Mouse (Mus musculus): ENCODE results near the gene Tcp1. TPM values are rescaled to one million over a fixed set of nuclear protein-coding genes. Genes with fewer than 3 reads are reported as not detected.

The Tcp1 gene
- total and polyA plus RNA-seq, 3 experiments = 485 to 1,425 (median 570) TPM

GRCm38 (mm10) chr17:12909361-12910280 is 5.9 kb upstream of the Tcp1 start, which contains the start of gene Pnldc1:
Gene Pnldc1, minus strand, starts transcription at chr17:12910230.
- H3K79me2 ChIP-seq (ENCODE audit: control insufficient read depth, insufficient read depth, low read length, poor library complexity) = peaks cover 7% of the 10 kb centered on the region
- H3K4me1 ChIP-seq (ENCODE audit: control insufficient read depth in 1 of 2, insufficient read depth in 2 of 2, low read length in 2 of 2) = 0 out of 4 replicates have a peak, but pooled peaks cover 0 to under 1% of the 10 kb centered on the region in 2 experiments
- no peaks in the 10 kb centered on the region for H3K27me3 ChIP-seq (ENCODE audit: control insufficient read depth in 1 of 2, insufficient read depth in 2 of 2, low read length in 2 of 2)
- H3K9me3 ChIP-seq (replicated peaks; ENCODE audit: insufficient read depth, low read length) = no peaks in the 10 kb centered on the region
- H3K9ac ChIP-seq (ENCODE audit: control insufficient read depth, low read depth, low read length, poor library complexity, severe bottlenecking) = no peak within 1 kb of the TSS
- no peak within 1 kb of the TSS for H3K27ac ChIP-seq (ENCODE audit: control insufficient read depth, low read depth, low read length)
- no peak for DNase-seq (ENCODE audit: low read depth, low spot score)
- peaks cover 5 to 6% of the 10 kb centered on the region in 2 experiments; a peak in 3 of 4 replicates for H3K36me3 ChIP-seq (ENCODE audit: control insufficient read depth in 1 of 2, insufficient read depth in 2 of 2, low read length in 2 of 2)
- no peak within 1 kb of the TSS for H3K4me3 ChIP-seq (ENCODE audit: control insufficient read depth in 1 of 2, insufficient read depth in 1 of 2, low read depth in 2 of 2, low read length in 2 of 2)
- TF ChIP-seq MAX (IDR thresholded peaks at IDR 0.05; ENCODE audit: low read length) (no peak), POLR2AphosphoS2 (IDR thresholded peaks at IDR 0.05; ENCODE audit: low read length) (0 out of 2 replicates have a peak, but pooled peaks have one; percentile 8), UBTF (IDR thresholded peaks at IDR 0.05; ENCODE audit: borderline replicate concordance, insufficient read depth, low read depth, low read length) (no peak), ETS1 (IDR thresholded peaks at IDR 0.05; ENCODE audit: low read depth, low read length) (no peak)

GRCm38 (mm10) chr17:12910391-12910790 is 5.1 kb upstream of the Tcp1 start:
- H3K4me1 ChIP-seq (ENCODE audit: control insufficient read depth in 1 of 2, insufficient read depth in 2 of 2, low read length in 2 of 2) = 0 out of 4 replicates have a peak, but pooled peaks cover 0 to 3% of the 10 kb centered on the region in 2 experiments
- H3K9ac ChIP-seq (ENCODE audit: control insufficient read depth, low read depth, low read length, poor library complexity, severe bottlenecking) = no peak overlapping the region
- H3K36me3 ChIP-seq (ENCODE audit: control insufficient read depth in 1 of 2, insufficient read depth in 2 of 2, low read length in 2 of 2) = peaks cover 5 to 10% of the 10 kb centered on the region in 2 experiments; a peak in 3 of 4 replicates
- H3K4me3 ChIP-seq (ENCODE audit: control insufficient read depth in 1 of 2, insufficient read depth in 1 of 2, low read depth in 2 of 2, low read length in 2 of 2) = no peak overlapping the region
- H3K79me2 ChIP-seq (ENCODE audit: control insufficient read depth, insufficient read depth, low read length, poor library complexity) = peaks cover 14% of the 10 kb centered on the region
- no peaks in the 10 kb centered on the region for H3K27me3 ChIP-seq (ENCODE audit: control insufficient read depth in 1 of 2, insufficient read depth in 2 of 2, low read length in 2 of 2)
- DNase-seq (ENCODE audit: low read depth, low spot score) = no peak
- TF ChIP-seq ZMIZ1 (IDR thresholded peaks at IDR 0.05; ENCODE audit: low read depth, low read length) = no peak
- peak; percentile 58; the same call in 1 of the 2 replicates for TF ChIP-seq ZNF384 (IDR thresholded peaks at IDR 0.05; ENCODE audit: low read depth, low read length)
- no peak for TF ChIP-seq USF2 (IDR thresholded peaks at IDR 0.05; ENCODE audit: borderline replicate concordance in 1 of 2, insufficient read depth in 1 of 2, low read depth in 1 of 2, low read length in 2 of 2)
- no peak for TF ChIP-seq USF1 (IDR thresholded peaks at IDR 0.05; ENCODE audit: low read depth, low read length)
- TF ChIP-seq UBTF (IDR thresholded peaks at IDR 0.05; ENCODE audit: borderline replicate concordance, insufficient read depth, low read depth, low read length) = no peak
- no peak for TF ChIP-seq NRF1 (IDR thresholded peaks at IDR 0.05; ENCODE audit: insufficient read depth, low read depth, low read length, poor library complexity, severe bottlenecking)
- TF ChIP-seq KAT2A (conservative IDR thresholded peaks at IDR 0.05; ENCODE audit: low read depth, low read length) = no peak
- no peak for TF ChIP-seq MEF2A (IDR thresholded peaks at IDR 0.05; ENCODE audit: extremely low read depth, insufficient replicate concordance, low read depth, low read length, poor library complexity, severe bottlenecking)
- no peak for TF ChIP-seq RCOR1 (IDR thresholded peaks at IDR 0.05; ENCODE audit: low read depth, low read length)
- TF ChIP-seq TBP (IDR thresholded peaks at IDR 0.05; ENCODE audit: low read depth, low read length) = no peak
- TF ChIP-seq E2F4 (IDR thresholded peaks at IDR 0.05; ENCODE audit: borderline replicate concordance, low read depth, low read length) = no peak
- no peak for TF ChIP-seq ELF1 (IDR thresholded peaks at IDR 0.05; ENCODE audit: low read depth, low read length)
- TF ChIP-seq POLR2AphosphoS2 (IDR thresholded peaks at IDR 0.05; ENCODE audit: low read length) = peak; percentile 37
- TF ChIP-seq CTCF (IDR thresholded peaks at IDR 0.05 in 2 of 3, conservative IDR thresholded peaks at IDR 0.05 in 1 of 3; ENCODE audit: control insufficient read depth in 1 of 3, insufficient read depth in 1 of 3, low read depth in 2 of 3, low read length in 3 of 3, poor library complexity in 1 of 3, severe bottlenecking in 1 of 3) = no peak
- TF ChIP-seq TCF12 (IDR thresholded peaks at IDR 0.05; ENCODE audit: low read depth, low read length) = no peak
- no peak for TF ChIP-seq MAFK (IDR thresholded peaks at IDR 0.05; ENCODE audit: borderline replicate concordance, low read depth, low read length)
- H3K9me3 ChIP-seq (replicated peaks; ENCODE audit: insufficient read depth, low read length) = no peaks in the 10 kb centered on the region
- no peak overlapping the region for H3K27ac ChIP-seq (ENCODE audit: control insufficient read depth, low read depth, low read length)
